Mouse (Mus musculus): Measurements from ENCODE around the gene Cyb561d2. TPM values are rescaled to one million over a fixed set of nuclear protein-coding genes. Genes with fewer than 3 reads are reported as not detected.
A peak's percentile ranks its signal among the peaks of the same experiment; 100 is the strongest.

Cyb561d2 gene
- total and polyA plus RNA-seq, 3 experiments = 37.8 to 38.1 TPM; not detected in 1

GRCm38 (mm10) chr9:107577871-107578270 is 35.9 kb upstream of the Cyb561d2 start:
- Histone ChIP-seq H3K27ac (ENCODE audit: control insufficient read depth, low read depth, low read length) (no peak overlapping the region), H3K4me3 (ENCODE audit: control insufficient read depth in 1 of 2, insufficient read depth in 1 of 2, low read depth in 2 of 2, low read length in 2 of 2) (no peak overlapping the region), H3K9ac (ENCODE audit: control insufficient read depth, low read depth, low read length, poor library complexity, severe bottlenecking) (no peak overlapping the region), H3K9me3 (replicated peaks; ENCODE audit: insufficient read depth, low read length) (no peaks in the 10 kb centered on the region), H3K4me1 (ENCODE audit: control insufficient read depth in 1 of 2, insufficient read depth in 2 of 2, low read length in 2 of 2) (peaks cover 2 to 33% of the 10 kb centered on the region in 2 experiments; a peak in 3 of 4 replicates), H3K79me2 (ENCODE audit: control insufficient read depth, insufficient read depth, low read length, poor library complexity) (peaks cover 23% of the 10 kb centered on the region), H3K36me3 (ENCODE audit: control insufficient read depth in 1 of 2, insufficient read depth in 2 of 2, low read length in 2 of 2) (peaks cover 0 to 11% of the 10 kb centered on the region in 2 experiments; a peak in 2 of 4 replicates), H3K27me3 (ENCODE audit: control insufficient read depth in 1 of 2, insufficient read depth in 2 of 2, low read length in 2 of 2) (no peaks in the 10 kb centered on the region)
- no peak for DNase-seq (ENCODE audit: low read depth, low spot score)
- no peak for TF ChIP-seq POLR2AphosphoS2 (IDR thresholded peaks at IDR 0.05; ENCODE audit: low read length)
- TF ChIP-seq TBP (IDR thresholded peaks at IDR 0.05; ENCODE audit: low read depth, low read length) = no peak
- no peak for TF ChIP-seq BHLHE40 (IDR thresholded peaks at IDR 0.05; ENCODE audit: borderline replicate concordance, low read depth, low read length)

- peaks cover 0 to 15% of the 10 kb centered on the region in 2 experiments; a peak in 2 of 4 replicates for H3K36me3 ChIP-seq (ENCODE audit: control insufficient read depth in 1 of 2, insufficient read depth in 2 of 2, low read length in 2 of 2)
- H3K4me3 ChIP-seq (ENCODE audit: control insufficient read depth in 1 of 2, insufficient read depth in 1 of 2, low read depth in 2 of 2, low read length in 2 of 2) = peak within 1 kb of the TSS; percentile 56 to 78
- H3K9me3 ChIP-seq (replicated peaks; ENCODE audit: insufficient read depth, low read length) = no peaks in the 10 kb centered on the region
- peaks cover 7 to 34% of the 10 kb centered on the region in 2 experiments for H3K4me1 ChIP-seq (ENCODE audit: control insufficient read depth in 1 of 2, insufficient read depth in 2 of 2, low read length in 2 of 2)
- H3K27ac ChIP-seq (ENCODE audit: control insufficient read depth, low read depth, low read length) = 0 out of 2 replicates have a peak within 1 kb of the TSS, but pooled peaks have one; percentile 10
- TF ChIP-seq GATA1 (IDR thresholded peaks at IDR 0.05; ENCODE audit: low read depth, low read length) = no peak
- peak; percentile 31; the same call in 1 of the 2 replicates for TF ChIP-seq MXI1 (IDR thresholded peaks at IDR 0.05; ENCODE audit: low read depth, low read length)
- TF ChIP-seq MYC (IDR thresholded peaks at IDR 0.05; ENCODE audit: low read depth, low read length) = no peak
- no peak for TF ChIP-seq ELF1 (IDR thresholded peaks at IDR 0.05; ENCODE audit: low read depth, low read length)
- TF ChIP-seq POLR2A (IDR thresholded peaks at IDR 0.05; ENCODE audit: control insufficient read depth in 1 of 2, insufficient read depth in 1 of 2, low read depth in 1 of 2, low read length in 2 of 2, poor library complexity in 1 of 2) = peak; percentile 45 to 65; a peak in 2 of 4 replicates
- no peak for TF ChIP-seq MAFK (IDR thresholded peaks at IDR 0.05; ENCODE audit: borderline replicate concordance, low read depth, low read length)
- 0 out of 2 replicates have a peak, but pooled peaks have one; percentile 3 for TF ChIP-seq NRF1 (IDR thresholded peaks at IDR 0.05; ENCODE audit: insufficient read depth, low read depth, low read length, poor library complexity, severe bottlenecking)
- TF ChIP-seq TBP (IDR thresholded peaks at IDR 0.05; ENCODE audit: low read depth, low read length) = peak; percentile 31; the same call in 1 of the 2 replicates
- peak; percentile 57; the same call in 1 of the 2 replicates for TF ChIP-seq POLR2AphosphoS2 (IDR thresholded peaks at IDR 0.05; ENCODE audit: low read length)
- TF ChIP-seq NELFE (IDR thresholded peaks at IDR 0.05; ENCODE audit: low read depth, low read length) = peak; percentile 49; the same call in 1 of the 2 replicates
- TF ChIP-seq ZNF384 (IDR thresholded peaks at IDR 0.05; ENCODE audit: low read depth, low read length) = no peak
- peak; percentile 13; the same call in 1 of the 2 replicates for TF ChIP-seq TCF12 (IDR thresholded peaks at IDR 0.05; ENCODE audit: low read depth, low read length)
- TF ChIP-seq CHD1 (IDR thresholded peaks at IDR 0.05; ENCODE audit: low read depth, low read length) = no peak
- no peak for TF ChIP-seq KAT2A (conservative IDR thresholded peaks at IDR 0.05; ENCODE audit: low read depth, low read length)
- peak within 1 kb of the TSS; percentile 65 for H3K9ac ChIP-seq (ENCODE audit: control insufficient read depth, low read depth, low read length, poor library complexity, severe bottlenecking)
- H3K27me3 ChIP-seq (ENCODE audit: control insufficient read depth in 1 of 2, insufficient read depth in 2 of 2, low read length in 2 of 2) = no peaks in the 10 kb centered on the region
- DNase-seq (ENCODE audit: low read depth, low spot score) = peak; percentile 91
- H3K79me2 ChIP-seq (ENCODE audit: control insufficient read depth, insufficient read depth, low read length, poor library complexity) = peaks cover 10% of the 10 kb centered on the region
Measured at GRCm38 (mm10) chr9:107576357-107577107, 34.5 kb upstream of the Cyb561d2 start, which contains the start of gene Hyal1. TSS of gene Hyal1 (plus strand) at chr9:107576927.

Measured in MEL (cell line).